Mouse (Mus musculus) kidney, postnatal 25 days (tissue): Measurements from ENCODE around the gene Vps39.

ENCODE experiments used
- DNase-seq, 2 experiments: peaks; one replicate each; pipeline ENCODE4 v3.0.0; 2021; ENCODE audit warnings: mixed read lengths in 2 of 2

The Vps39 gene

GRCm38 (mm10) chr2:120291471-120292078 lies 61.4 kb downstream of the Vps39 start:
- DNase-seq, result peak in 1 of 2 experiments; percentile 9

GRCm38 (mm10) chr2:120288995-120289394 lies 63.9 kb downstream of the Vps39 start, which contains the start of gene Pla2g4d:
Gene Pla2g4d (minus strand): TSS chr2:120289197.
- DNase-seq, result peak in 1 of 2 experiments; percentile 17

GRCm38 (mm10) chr2:120288401-120288800 lies 64.5 kb downstream of the Vps39 start:
- DNase-seq, result peak in 1 of 2 experiments; percentile 13

GRCm38 (mm10) chr2:120285639-120286038 lies 67.3 kb downstream of the Vps39 start:
- peak in 1 of 2 experiments; percentile 6 for DNase-seq

- DNase-seq, result peak in 1 of 2 experiments; percentile 6
Observed at GRCm38 (mm10) chr2:120284705-120285104, 68.2 kb downstream of the Vps39 start.

- DNase-seq, result peak in 1 of 2 experiments; percentile 22
Observed at GRCm38 (mm10) chr2:120284094-120284493, 68.8 kb downstream of the Vps39 start.

GRCm38 (mm10) chr2:120283550-120283949 lies 69.4 kb downstream of the Vps39 start:
- DNase-seq, result peak in 1 of 2 experiments; percentile 34

GRCm38 (mm10) chr2:120281221-120281620 lies 71.7 kb downstream of the Vps39 start:
- peak in 1 of 2 experiments; percentile 17 for DNase-seq

GRCm38 (mm10) chr2:120279961-120280360 lies 73.0 kb downstream of the Vps39 start:
- peak; percentile 41 to 67 for DNase-seq

- DNase-seq, result no peak
Observed at GRCm38 (mm10) chr2:120276951-120277350, 76.0 kb downstream of the Vps39 start.

- no peak for DNase-seq
Observed at GRCm38 (mm10) chr2:120268635-120269034, 84.3 kb downstream of the Vps39 start.
